Mouse (Mus musculus) neural tube, embryonic 10.5 days (tissue): ENCODE results near the gene Strap.

Experiments
- DNase-seq: peaks from one replicate; pipeline ENCODE4 v3.0.0-alpha.2; 2017; ENCODE audit warnings: low spot score; ENCODE audit errors: extremely low spot score

Gene Strap

DNA sequence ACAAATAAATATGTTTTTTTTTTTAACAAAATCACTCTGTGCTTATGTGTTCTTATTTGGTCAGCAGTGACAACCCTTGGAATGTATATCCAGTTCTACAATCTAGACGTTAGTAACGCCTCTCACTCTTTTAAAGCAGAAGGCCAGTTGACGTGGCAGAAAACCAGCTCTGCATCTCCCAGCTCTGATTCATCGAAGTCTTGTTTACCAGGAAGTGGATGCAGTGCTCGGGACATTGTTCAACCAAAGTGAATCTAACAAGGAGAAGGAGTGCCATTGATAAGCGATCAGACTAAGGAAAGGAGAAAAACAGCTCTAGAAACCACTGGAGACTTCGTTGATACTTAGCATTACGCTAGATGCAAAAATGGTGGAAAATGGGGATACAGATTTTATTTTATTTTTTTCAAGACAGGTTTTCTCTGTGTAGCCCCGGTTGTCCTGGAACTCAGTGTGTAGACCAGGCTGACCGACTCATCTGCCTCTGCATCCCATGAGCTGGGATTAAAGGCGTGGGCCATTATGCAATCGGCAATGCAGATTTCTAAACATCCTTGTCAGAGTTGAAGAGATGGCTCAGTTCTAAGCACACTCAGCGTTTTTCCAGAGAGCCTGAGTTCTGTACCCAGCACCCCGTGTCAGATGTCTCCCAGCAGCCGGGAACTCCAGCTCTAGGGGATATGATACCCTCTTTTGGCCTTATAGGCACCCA lies 12.5 kb upstream of the Strap start:
- no peak for DNase-seq

DNA sequence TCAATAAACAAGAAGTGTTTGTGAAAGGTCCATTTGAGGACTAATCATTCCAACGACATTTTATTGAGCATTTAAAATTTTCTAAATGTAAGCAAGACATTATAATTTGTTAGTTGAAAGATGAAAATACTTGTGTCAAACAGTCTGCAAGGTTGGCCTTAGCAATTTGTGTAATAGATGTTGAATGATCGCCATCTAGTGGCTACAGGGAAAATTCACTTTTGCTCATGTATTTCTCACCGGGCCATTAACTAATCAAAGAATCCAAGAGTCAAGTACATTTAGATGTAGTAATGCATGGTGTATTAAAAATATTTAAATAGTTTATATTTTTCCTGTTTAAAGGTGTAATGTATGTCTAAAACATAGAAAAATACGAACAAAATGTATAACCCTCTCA lies 11.0 kb upstream of the Strap start:
- DNase-seq = no peak

DNA sequence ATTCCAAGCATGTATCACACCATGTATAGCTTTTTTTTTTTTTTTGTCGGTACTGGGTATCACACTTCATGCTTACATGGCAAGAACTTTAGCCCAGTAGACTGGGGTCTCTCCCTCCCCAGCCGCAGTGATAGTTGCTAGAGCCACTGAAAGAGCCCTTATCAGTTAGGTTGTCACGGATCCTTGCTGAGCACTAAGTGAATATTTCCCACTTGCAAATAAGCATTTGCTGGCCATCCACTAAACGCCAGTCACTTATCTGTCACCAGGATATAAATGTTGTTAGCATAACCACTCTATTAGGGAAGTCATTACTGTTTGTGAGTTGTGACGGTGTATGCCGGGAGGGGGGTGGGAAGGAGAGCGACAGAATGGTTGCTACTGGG lies 425 bp upstream of the Strap start:
- DNase-seq = no peak

DNA sequence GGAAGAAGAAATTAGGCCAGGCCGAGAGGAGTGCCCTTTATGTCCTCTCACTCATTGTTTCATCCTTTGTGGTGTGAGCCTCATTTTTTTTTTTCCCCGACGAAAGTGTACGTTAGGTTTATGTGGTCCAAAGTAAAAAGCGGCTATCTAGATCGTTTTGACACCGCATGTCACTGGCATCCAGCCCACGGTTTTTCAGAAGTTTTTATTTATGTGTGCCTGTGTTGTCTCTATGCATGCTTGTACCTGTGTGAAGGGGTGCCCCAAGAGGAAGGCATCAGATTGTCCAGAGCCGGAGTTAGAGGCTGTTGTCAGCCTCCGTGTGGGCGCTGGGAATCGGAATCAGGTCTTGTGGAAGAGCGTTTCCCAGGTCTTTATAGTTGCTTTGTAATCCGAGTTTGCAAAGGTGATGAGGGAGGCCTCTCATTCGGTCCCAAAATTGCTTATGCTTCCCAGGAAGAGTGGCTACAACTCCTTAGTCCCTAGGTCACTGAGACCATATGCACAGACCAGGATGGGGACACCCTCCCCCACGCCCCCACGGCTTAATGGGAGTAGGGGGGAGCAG lies 877 bp downstream of the Strap start:
- peak; percentile 21 for DNase-seq

DNA sequence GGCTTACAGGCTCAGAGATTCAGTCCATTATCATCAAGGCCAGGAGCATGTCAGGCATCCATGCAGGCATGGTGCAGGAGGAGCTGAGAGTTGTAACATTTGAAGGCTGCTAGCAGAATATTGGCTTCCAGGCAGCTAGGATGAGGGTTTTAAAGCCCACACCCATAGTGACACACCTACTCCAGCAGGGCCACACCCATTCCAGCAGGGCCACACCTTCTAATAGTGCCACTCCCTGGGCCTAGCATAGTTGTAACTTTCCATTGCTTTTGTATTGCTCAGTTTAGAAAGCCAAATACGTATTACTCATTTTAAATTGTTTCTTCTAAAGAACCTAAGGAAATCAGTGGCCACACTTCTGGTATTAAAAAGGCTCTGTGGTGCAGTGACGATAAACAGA lies 6.1 kb downstream of the Strap start:
- DNase-seq = no peak

DNA sequence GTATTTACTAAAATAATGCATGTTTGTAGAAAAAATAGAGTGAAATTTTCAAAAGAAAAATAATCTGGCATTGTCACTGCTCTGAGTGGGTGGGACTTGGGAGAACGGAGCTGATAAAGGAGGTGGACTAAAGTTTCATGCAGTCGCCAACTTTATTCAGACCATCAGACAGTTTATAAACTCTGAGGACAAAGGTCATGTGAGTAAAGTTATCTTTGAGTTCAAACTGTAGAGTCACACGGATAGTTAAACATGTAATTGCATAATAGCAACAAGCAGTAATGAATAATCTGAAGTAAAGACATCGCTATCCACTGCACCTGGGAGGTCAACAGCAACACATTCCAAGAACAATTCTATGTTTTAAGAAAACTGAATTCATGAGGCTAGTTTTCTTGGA lies 9.8 kb downstream of the Strap start:
- no peak for DNase-seq

GRCm38 (mm10) chr6:137747174-137747928 lies 12.5 kb downstream of the Strap start:
- no peak for DNase-seq

- no peak for DNase-seq
Measured at GRCm38 (mm10) chr6:137751551-137752274, 16.8 kb downstream of the Strap start.

- no peak for DNase-seq
Measured at GRCm38 (mm10) chr6:137752275-137752655, 17.4 kb downstream of the Strap start.

- peak; percentile 90 for DNase-seq
Measured at GRCm38 (mm10) chr6:137754056-137754856, 19.4 kb downstream of the Strap start, which contains the start of gene Dera. Gene Dera (plus strand): TSS chr6:137754546.

DNA sequence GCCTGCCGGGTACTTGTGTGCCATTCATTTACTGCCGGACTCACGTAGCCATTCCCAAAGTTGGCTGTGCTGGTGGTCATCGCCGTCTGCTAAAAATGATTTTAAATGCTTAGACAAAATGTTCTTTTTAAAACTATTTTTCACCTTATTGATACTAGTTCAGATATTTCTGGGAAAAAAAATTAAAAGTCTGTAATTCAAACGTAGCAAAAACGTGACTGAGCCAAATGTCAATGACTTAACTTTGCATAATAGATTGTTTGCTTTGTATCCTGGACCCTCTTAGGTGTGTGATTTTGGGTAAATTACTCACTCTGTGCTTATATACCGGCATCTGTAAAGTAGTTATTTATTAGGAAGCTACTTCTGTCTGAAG lies 20.0 kb downstream of the Strap start:
- no peak for DNase-seq

GRCm38 (mm10) chr6:137756310-137756709 lies 21.4 kb downstream of the Strap start:
- no peak for DNase-seq

GRCm38 (mm10) chr6:137757891-137758290 lies 23.0 kb downstream of the Strap start:
- no peak for DNase-seq

GRCm38 (mm10) chr6:137759681-137760080 lies 24.8 kb downstream of the Strap start:
- no peak for DNase-seq

DNA sequence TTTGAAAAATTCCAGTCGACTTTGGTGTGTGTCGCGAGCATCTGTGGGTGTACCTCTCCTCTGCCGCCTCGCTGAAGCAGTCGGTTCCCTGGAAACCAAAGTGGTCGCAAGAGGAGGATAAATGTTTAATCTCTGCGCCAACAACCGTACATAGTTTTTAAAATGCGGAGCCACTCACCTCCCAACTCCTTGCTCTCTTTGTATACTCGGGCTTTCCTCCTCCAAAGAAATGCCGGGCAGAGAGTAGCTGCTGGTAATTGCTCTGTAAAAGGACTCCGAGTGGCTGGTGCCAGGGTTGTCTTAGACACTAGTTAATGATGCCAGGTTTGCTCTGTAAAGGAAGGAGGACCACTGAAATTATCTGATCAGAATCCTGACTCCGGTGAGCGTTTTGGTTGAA lies 26.1 kb downstream of the Strap start:
- no peak for DNase-seq

DNA sequence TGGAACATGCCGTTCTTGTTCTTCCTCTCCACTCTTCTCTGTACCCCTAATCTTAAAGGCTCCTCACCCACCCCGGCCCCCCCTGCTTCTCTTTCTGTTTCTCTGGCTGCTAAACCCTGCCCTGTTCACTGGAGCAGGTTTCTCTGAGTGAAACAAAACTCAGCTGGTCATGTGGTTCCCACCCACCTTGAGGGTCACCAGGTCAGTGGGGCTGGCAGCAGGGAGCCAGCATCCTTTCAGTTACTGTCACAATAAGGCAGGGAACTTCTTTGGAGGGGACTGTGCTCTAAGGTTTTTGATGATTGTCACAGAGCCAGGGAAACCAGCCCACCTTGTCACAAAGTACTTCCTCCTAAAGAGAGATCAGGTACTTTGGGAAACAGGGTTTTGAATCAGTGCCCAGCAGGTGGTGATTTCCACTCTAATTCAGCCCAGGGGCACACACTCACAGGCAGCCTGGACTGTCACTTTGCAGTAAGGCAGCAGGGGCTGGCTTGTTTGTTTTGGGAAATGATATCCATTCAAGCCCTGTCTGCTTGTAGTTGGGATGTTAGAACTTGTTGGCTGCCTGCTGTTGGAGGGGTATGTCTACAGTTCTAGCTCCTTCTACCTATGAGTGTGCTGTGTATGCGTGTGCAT lies 29.8 kb downstream of the Strap start:
- DNase-seq = no peak

- no peak for DNase-seq
Measured at GRCm38 (mm10) chr6:137766177-137766576, 31.3 kb downstream of the Strap start.

DNA sequence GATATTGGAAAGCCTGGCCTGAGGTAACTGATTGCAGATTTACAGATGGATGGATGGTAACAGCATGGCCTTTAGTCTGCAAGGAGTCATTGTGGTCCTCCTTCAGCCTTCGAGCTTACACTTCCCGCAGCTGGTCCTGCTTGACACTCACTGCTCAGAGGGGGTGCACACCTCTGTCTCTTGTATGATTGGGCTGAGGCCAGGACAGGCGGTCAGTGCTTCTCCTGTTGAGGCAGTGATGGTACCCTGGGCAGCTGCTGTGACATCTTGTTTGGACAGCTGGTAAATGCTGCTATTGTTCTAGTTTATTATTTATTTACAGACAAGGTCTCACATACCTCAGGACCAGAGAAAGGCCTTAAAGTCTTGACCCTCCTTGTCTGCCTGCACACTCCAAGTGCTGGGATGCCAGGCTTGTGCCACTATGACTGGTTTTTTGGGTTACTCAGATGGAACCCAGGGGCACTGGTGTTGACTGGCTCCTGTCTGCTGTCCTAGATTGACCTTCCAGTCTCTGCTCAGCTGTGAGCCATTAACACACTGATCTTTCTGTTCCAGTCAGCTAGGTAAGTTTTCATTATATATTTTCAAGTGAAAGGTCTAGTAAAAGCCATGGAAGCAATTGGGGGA lies 36.9 kb downstream of the Strap start:
- DNase-seq = no peak

GRCm38 (mm10) chr6:137772918-137773636 lies 38.2 kb downstream of the Strap start:
- no peak for DNase-seq

- DNase-seq = no peak
Measured at GRCm38 (mm10) chr6:137773637-137774028, 38.8 kb downstream of the Strap start.
